Mouse (Mus musculus): ENCODE measurements around the gene Mrpl33.

The Mrpl33 gene

GRCm38 (mm10) chr5:31644847-31645246 is 48.1 kb downstream of the Mrpl33 start:
- DNase-seq, result no peak

- no peak for DNase-seq
Observed at GRCm38 (mm10) chr5:31645798-31646197, 49.1 kb downstream of the Mrpl33 start.

GRCm38 (mm10) chr5:31646574-31646973 is 49.8 kb downstream of the Mrpl33 start:
- DNase-seq, result no peak

- DNase-seq, result no peak
Observed at GRCm38 (mm10) chr5:31647327-31647726, 50.6 kb downstream of the Mrpl33 start.

GRCm38 (mm10) chr5:31650518-31651288 is 54.0 kb downstream of the Mrpl33 start:
- DNase-seq, result no peak

- no peak for DNase-seq
Observed at GRCm38 (mm10) chr5:31655688-31656190, 59.0 kb downstream of the Mrpl33 start.

GRCm38 (mm10) chr5:31666176-31666575 is 69.4 kb downstream of the Mrpl33 start:
- no peak for DNase-seq

GRCm38 (mm10) chr5:31668325-31668968 is 71.7 kb downstream of the Mrpl33 start:
- no peak for DNase-seq

- DNase-seq, result no peak
Observed at GRCm38 (mm10) chr5:31669984-31670383, 73.2 kb downstream of the Mrpl33 start.

GRCm38 (mm10) chr5:31671137-31671536 is 74.4 kb downstream of the Mrpl33 start:
- no peak for DNase-seq

GRCm38 (mm10) chr5:31673431-31673830 is 76.7 kb downstream of the Mrpl33 start:
- DNase-seq, result no peak

GRCm38 (mm10) chr5:31678000-31678399 is 81.3 kb downstream of the Mrpl33 start:
- DNase-seq, result no peak

- DNase-seq, result no peak
Observed at GRCm38 (mm10) chr5:31680183-31680582, 83.4 kb downstream of the Mrpl33 start.

- no peak for DNase-seq
Observed at GRCm38 (mm10) chr5:31682305-31682704, 85.6 kb downstream of the Mrpl33 start.

GRCm38 (mm10) chr5:31686040-31686439 is 89.3 kb downstream of the Mrpl33 start:
- no peak for DNase-seq

- no peak for DNase-seq
Observed at GRCm38 (mm10) chr5:31687972-31688371, 91.2 kb downstream of the Mrpl33 start.

GRCm38 (mm10) chr5:31693191-31693590 is 96.5 kb downstream of the Mrpl33 start:
- no peak for DNase-seq

GRCm38 (mm10) chr5:31696971-31697643 is 100.4 kb downstream of the Mrpl33 start, which contains the start of gene Rbks:
TSS of gene Rbks (minus strand) at chr5:31697627.
- DNase-seq, result no peak

GRCm38 (mm10) chr5:31697644-31698296 is 101.0 kb downstream of the Mrpl33 start, which contains the start of gene Babam2:
TSS of gene Babam2 (plus strand) at chr5:31697684.
- peak; percentile 93 for DNase-seq

- DNase-seq, result peak; percentile 88
Observed at GRCm38 (mm10) chr5:31698297-31698726, 101.6 kb downstream of the Mrpl33 start.

- DNase-seq, result no peak
Observed at GRCm38 (mm10) chr5:31698931-31699330, 102.2 kb downstream of the Mrpl33 start.

- no peak for DNase-seq
Observed at GRCm38 (mm10) chr5:31699397-31699796, 102.7 kb downstream of the Mrpl33 start.

- DNase-seq, result no peak
Observed at GRCm38 (mm10) chr5:31704971-31705370, 108.2 kb downstream of the Mrpl33 start.

All from retina, postnatal 1 day (tissue).